Mouse (Mus musculus): Measurements from ENCODE around the gene Aldh16a1. TPM values are rescaled to one million over a fixed set of nuclear protein-coding genes. Genes with fewer than 3 reads are reported as not detected.
"Not testable (repeated sequence)": the region's sequence is repeated elsewhere in the genome, so short reads cannot be mapped to it uniquely, and the experiment has no call there.

The Aldh16a1 gene
- total RNA-seq, 2 experiments from 2014 or later, result 12.2 to 17.3 TPM

DNA sequence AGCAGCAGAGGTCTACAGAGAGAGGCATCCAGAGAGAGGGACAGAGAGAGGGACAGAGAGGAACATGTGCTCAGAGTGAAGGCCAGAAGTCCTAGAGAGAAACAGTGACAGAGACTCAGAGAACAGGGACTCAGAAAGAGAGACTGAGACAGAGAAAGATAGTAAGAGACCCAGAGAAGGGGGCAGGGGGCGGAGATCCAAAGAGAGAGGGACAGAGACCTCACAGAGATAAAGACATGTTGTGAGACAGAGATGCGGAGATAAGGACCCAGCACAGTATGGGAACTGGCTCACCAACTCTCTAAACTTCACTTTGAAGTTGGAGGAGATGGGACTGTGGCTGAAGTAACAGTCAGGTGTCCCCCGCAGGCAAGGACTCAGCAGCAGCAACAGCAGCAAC is 19.0 kb downstream of the Aldh16a1 start:
- DNase-seq (ENCODE audit: low spot score in 2 of 2), result no peak

- DNase-seq (ENCODE audit: low spot score in 2 of 2), result no peak
These were observed 19.8 kb downstream of the Aldh16a1 start for GRCm38 (mm10) chr7:45134544-45135026.

GRCm38 (mm10) chr7:45133446-45134159 is 20.8 kb downstream of the Aldh16a1 start:
- DNase-seq (ENCODE audit: low spot score in 2 of 2), result no peak

DNA sequence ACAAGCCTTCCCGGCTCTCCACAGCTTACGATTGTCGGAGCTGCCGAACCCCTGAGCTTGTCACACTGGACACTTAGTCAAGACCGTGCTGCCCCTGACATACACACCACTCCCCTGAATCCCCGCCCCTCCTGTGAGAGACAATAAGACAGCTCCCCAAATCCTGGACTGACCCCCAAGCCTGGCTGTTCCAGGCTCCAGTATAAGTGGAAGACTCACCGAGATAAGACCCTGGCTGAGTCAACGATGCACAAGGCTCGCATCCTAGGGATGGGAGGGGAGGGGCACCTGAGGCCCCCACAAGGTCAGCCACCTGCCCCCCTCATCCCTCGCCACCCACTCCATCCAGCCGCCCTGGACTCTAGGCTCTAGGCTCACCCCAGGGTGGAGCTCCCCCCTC is 22.5 kb downstream of the Aldh16a1 start:
- no peak for DNase-seq (ENCODE audit: low spot score in 2 of 2)

DNA sequence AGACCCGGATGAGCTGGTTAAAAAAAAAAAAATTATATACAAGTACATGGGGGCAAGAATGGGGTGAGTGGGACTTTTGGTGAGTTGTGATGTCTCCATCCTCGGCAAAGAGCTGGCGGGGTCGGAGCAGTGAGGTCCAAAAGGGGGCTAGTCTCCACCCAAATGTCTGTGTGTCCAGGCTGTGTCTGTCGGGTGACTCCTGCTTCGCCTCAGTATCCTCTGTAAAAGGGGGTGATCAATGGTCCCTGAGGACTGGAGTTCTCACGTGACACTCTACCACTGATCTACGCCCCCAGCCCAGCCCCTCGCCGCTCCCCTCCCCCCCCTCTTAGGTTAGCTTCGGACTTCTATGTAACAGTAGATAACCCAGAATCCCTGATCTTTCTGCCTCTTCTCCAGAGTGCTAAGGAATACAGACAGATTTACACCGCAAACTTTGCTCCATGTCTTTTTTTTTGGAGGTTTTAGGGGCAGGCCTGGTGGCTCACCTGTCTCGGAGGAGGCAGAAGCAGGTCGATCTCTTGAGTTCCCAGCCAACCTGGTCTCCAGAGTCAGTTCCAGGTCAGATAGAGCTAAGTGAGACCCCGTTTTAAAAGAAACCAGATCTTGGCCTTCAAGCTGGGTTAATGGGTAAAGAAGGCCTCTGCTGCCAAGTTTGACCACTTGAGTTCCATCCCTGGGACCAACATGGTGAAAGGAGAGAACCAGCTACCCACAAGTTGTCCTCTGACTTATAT is 24.4 kb downstream of the Aldh16a1 start:
- no peak for DNase-seq (ENCODE audit: low spot score in 2 of 2)

DNA sequence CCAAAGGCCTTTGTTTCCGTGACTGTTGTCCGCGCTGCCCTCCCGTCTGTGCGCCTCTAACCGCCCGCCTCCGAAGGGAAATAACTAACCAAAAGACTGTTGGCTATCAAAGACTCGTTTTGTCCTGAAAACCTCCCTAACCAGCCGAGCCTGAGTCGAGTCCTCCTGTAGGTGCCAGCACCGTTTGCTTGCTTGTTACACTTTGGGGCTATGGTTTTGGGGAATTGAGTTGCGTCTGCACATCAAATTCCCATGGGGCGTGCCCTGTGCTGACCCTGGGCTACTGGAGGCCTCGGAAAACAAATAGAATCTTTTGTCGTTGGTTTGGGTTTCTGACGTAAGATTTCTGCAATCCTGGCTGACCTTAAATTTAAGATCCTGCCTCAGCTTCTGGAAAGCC is 25.1 kb downstream of the Aldh16a1 start:
- DNase-seq (ENCODE audit: low spot score in 2 of 2), result no peak

DNA sequence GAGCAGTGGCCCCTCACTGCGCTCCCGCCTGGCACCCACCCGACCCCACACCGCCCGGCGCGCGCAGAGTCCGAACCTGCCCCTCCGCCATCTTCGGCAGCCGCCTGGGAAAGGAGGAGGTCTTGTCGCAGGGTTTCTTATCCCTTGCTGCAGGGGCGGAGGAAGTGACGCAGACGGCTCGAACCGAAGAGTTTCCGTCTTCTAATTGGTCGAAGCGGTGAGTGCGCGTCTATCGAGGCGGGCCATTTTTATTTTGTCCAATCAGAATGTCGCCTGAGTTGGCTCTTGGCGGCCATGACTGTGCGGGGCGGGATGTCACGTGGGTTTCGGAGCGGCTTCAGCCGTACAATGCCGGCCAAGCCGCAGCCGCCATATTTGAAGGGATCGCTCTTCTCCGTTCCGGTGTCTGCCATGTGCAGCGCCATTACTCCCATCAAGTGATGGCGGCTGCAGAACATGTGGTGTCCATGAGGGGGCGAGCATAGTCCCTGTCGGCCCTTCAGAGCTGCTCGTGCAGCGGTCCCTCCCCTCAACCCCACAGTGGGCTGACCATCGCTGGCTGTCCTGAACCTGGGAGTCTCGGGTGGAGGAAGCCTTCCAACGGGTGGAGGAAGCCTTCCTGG is 25.6 kb downstream of the Aldh16a1 start, which contains the start of gene Rpl13a:
Gene Rpl13a (minus strand): TSS at position 138 of the 623 bp plus-strand sequence.
- peak; percentile 98 for DNase-seq (ENCODE audit: low spot score in 2 of 2)

DNA sequence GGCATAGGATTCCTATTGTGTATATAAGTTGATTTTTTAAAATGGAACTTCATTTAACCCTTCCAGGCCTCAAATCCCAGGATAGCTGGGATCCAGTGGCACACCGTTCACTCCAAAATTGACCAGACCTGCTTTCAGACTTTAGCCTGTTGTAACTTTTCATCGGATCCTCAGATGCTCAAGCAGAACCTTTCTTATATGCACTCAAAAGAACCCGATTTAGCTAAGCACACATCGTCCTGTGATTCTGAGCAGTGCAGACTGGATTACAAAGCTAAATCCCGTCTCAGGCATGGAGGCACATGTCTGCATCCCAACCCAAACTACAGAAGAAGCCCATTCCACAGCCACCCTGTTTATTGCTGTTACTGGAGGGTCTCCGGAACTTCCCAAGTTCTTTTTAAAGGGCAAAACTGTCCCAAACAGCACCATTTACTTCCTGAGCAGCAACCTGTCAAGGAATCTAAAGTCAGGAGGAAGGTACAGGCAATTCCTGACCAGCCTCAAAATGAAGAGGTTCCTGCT is 26.6 kb downstream of the Aldh16a1 start:
- DNase-seq (ENCODE audit: low spot score in 2 of 2), result no peak

DNA sequence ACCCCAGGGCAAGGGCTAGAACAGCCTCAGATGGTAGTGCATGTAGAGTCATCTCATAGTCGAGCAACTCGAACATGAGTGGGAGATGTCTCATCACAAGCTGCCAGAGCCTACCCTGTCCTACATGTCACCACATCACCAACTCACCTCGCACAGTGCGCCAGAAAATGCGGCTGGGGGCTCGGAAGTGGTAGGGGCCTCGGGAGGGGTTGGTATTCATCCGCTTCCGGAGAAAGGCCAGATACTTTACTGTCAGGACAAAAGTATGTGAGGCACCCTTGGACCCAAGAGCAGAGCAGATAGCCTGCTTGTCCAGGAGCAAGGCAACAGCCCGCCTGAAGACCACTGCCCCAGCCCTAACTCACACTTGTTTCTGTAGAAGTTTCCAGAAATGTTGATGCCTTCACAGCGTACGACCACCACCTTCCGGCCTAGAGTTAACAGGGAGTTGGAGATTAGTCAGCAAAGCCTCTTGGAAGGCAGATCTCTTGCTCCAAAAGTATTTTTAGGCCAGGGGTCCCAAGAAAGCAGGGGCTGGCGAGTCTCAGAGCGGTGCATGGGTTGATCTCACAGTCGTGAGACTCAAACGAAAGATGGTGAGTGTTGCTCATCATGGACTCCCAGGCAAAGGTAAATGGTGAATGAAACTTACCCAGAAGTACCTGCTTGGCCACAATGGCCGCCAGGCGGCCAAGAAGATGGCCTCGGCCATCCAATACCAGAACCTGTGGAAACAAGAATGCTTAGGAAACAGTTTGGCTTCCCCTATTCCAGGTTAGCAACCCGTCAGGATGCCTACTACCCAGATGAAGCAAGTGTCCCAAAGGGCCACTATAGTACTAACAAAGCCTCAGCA is 27.3 kb downstream of the Aldh16a1 start:
- no peak for DNase-seq (ENCODE audit: low spot score in 2 of 2)

- no peak for DNase-seq (ENCODE audit: low spot score in 2 of 2)
These were observed 28.1 kb downstream of the Aldh16a1 start for GRCm38 (mm10) chr7:45126147-45126843.

DNA sequence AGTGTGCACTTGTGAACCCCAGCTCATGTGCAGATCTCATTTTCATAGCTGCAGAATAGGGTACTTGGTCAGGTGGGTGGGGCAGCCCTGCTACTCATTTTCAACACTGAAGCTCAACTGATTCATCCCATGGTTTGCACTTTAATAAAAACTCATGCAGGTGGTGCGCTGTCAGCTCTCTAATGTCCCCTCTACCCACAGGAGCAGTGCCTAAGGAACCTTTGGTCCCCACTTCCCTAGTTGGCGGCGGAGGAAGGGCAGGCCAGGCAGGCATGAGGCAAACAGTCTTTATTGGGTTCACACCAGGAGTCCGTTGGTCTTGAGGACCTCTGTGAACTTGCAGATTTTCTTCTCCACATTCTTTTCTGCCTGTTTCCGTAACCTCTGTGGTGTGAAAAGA is 28.7 kb downstream of the Aldh16a1 start:
- DNase-seq (ENCODE audit: low spot score in 2 of 2), result not testable (repeated sequence)

DNA sequence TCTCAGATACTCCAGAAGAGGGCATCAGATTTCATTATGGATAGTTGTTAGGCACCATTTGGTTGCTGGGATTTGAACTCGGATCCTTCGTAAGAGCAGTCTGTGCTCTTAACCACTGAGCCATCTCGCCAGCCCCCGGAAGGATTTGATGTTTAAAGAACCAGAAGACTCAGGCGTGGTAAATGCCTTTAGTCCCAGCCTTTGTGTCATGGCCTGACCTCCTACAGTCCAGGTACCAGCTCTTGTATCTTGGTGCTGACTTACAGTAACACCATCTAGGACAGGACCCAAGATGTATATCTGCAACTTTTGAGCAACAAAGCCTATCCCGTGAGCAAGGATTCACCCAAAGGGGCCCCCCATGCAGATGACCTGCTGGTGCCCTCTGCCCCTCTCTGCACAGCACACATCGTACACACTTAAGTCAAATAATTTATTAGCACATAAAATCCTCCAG is 29.2 kb downstream of the Aldh16a1 start:
- DNase-seq (ENCODE audit: low spot score in 2 of 2), result no peak

DNA sequence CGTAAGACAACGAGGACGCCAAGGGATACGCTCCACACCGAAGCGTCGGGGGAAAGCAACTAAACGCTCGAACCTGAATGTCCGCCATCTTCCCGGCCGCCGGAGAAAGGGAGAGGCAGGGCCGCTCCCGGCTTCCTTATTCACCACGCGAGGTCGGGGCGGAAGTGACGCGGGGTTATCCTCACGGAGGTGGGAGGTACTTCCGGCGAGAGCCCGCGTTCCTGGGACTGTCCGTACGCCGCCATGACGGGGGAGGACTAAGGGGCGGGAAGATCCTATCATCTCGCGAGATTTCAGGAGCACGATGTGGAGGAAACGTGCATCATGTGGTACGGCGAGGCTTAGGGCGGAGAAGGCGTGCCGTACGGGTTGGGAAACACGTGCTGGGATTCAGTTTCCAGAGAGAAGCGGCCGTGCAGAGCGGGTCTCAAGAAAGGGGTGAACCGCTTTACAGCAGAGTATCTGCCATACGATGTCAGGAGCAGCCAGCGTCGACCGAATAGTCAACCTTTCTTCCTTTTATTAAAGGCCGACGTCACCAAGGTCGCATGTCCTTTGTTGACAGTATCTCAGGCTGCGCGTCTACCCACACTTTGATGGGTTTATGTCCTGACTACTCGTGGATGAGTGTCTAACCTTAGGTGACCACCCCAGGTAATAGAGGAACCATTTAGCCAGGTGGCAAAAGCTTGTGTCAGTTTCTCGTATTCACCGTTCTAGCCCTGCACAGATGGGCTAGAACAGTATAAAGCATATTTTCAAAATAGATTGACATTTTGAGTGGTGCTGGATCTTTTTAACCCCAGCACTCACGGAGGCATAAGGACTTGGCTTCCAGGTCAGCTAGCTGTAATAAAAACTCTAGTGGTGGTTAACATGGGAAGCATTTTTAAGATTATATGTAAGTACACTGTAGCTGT is 29.9 kb downstream of the Aldh16a1 start, which contains the start of gene Rps11:
Gene Rps11 (minus strand): TSS at position 216 of the 920 bp plus-strand sequence.
- DNase-seq (ENCODE audit: low spot score in 2 of 2), result peak; percentile 98 to 99

- no peak for DNase-seq (ENCODE audit: low spot score in 2 of 2)
These were observed 31.2 kb downstream of the Aldh16a1 start for GRCm38 (mm10) chr7:45123186-45123570.

DNA sequence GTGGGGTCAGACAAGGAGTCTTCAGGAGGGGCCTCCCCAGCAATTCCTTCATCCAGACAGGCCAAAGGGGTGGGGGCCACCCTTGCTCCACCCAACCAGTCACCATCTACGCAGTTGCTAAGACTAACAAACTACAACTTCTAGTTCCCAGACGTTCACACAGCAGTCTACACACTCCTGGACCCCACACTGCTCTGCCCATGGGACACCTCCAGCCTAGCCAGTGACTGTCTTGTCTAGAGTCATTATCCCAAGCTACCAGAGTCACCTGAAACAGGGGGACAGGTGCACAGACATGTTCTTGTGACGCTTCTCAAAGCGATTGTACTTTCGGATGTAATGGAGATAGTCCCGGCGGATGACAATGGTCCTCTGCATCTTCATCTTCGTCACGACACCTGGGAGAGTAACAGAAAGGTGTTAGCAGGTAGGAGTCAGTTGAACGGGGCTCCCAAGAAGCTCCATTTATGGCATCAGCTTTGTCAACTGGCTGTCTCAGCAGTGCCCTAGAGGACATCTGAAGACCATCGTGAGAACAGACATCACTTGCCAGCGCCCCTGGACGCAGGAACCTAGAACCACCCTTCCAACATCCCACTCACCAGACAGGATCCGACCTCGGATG is 31.7 kb downstream of the Aldh16a1 start:
- no peak for DNase-seq (ENCODE audit: low spot score in 2 of 2)

GRCm38 (mm10) chr7:45121966-45122365 is 32.4 kb downstream of the Aldh16a1 start:
- DNase-seq (ENCODE audit: low spot score in 2 of 2), result no peak

GRCm38 (mm10) chr7:45121404-45121803 is 33.0 kb downstream of the Aldh16a1 start:
- DNase-seq (ENCODE audit: low spot score in 2 of 2), result no peak

All from layer of hippocampus, postnatal 10 days (tissue).